Comparison of ENCODE assay signal across 7 mouse cellular contexts in genomic region chr2:137117321-137117690, GRCm38 (mm10). TPM values are rescaled to one million over a fixed set of nuclear protein-coding genes. Genes with fewer than 3 reads are reported as not detected.
DNase-seq lines count a peak whose midpoint lies in the region; ATAC-seq lines count a peak whose summit lies in the region.

No protein-coding gene starts in this region.

- peak overlapping the region; percentile 98 for H3K27ac ChIP-seq in intestine, embryonic 16.5 days (ENCODE audit: low read length)
- H3K27ac ChIP-seq in limb, embryonic 10.5 days: peak overlapping the region; percentile 97
- H3K27ac ChIP-seq in midbrain, embryonic 11.5 days (ENCODE audit: low read depth, low read length): peak overlapping the region; percentile 91

- H3K9ac ChIP-seq in intestine, embryonic 16.5 days (ENCODE audit: low read depth, low read length): peak overlapping the region; percentile 80
- peak overlapping the region; percentile 86 for H3K9ac ChIP-seq in midbrain, embryonic 11.5 days (ENCODE audit: low read length)

- peak overlapping the region; percentile 96 for H3K4me2 ChIP-seq in intestine, embryonic 16.5 days (ENCODE audit: low read depth, low read length)
- H3K4me2 ChIP-seq in midbrain, embryonic 11.5 days: peak overlapping the region; percentile 65

- peak; percentile 93 for DNase-seq in adrenal gland, postnatal 14 days
- peak; percentile 71 for DNase-seq in embryo, embryonic 11.5 days (ENCODE audit: low read depth, low spot score)
- DNase-seq in limb, embryonic 10.5 days (ENCODE audit: low spot score): peak; percentile 94
- peak; percentile 98 for DNase-seq in midbrain, embryonic 11.5 days (ENCODE audit: low spot score, missing footprints)
- peak; percentile 59 for DNase-seq in skeletal muscle tissue, adult 2 months (ENCODE audit: low read depth, low spot score)

- H3K36me3 ChIP-seq in intestine, embryonic 16.5 days (ENCODE audit: control insufficient read depth, insufficient read depth, low read length): no peaks in the 10 kb centered on the region
- H3K36me3 ChIP-seq in limb, embryonic 10.5 days: no peaks in the 10 kb centered on the region
- H3K36me3 ChIP-seq in midbrain, embryonic 11.5 days (ENCODE audit: control insufficient read depth, insufficient read depth, low read length): no peaks in the 10 kb centered on the region

- no peaks in the 10 kb centered on the region for H3K27me3 ChIP-seq in intestine, embryonic 16.5 days (replicated peaks; ENCODE audit: control insufficient read depth, insufficient read depth, low read length)
- H3K27me3 ChIP-seq in limb, embryonic 10.5 days (ENCODE audit: low read depth, poor library complexity, severe bottlenecking): peaks cover 40% of the 10 kb centered on the region
- no peaks in the 10 kb centered on the region for H3K27me3 ChIP-seq in midbrain, embryonic 11.5 days (ENCODE audit: control insufficient read depth, insufficient read depth, low read length)

- under 1% methylated on average over 33 of the region's 33 CpGs for WGBS in intestine, embryonic 16.5 days
- under 1% methylated on average over 33 of the region's 33 CpGs for WGBS in limb, embryonic 10.5 days
- WGBS in midbrain, embryonic 11.5 days: under 1% methylated on average over 33 of the region's 33 CpGs

- peaks cover 15% of the 10 kb centered on the region; the same call in 1 of the 2 replicates for H3K4me1 ChIP-seq in intestine, embryonic 16.5 days (ENCODE audit: control insufficient read depth, insufficient read depth, low read length)
- peaks cover 50% of the 10 kb centered on the region for H3K4me1 ChIP-seq in limb, embryonic 10.5 days
- peaks cover 24% of the 10 kb centered on the region for H3K4me1 ChIP-seq in midbrain, embryonic 11.5 days (ENCODE audit: control insufficient read depth, insufficient read depth, low read length)

- no peaks in the 10 kb centered on the region for H3K9me3 ChIP-seq in intestine, embryonic 16.5 days (ENCODE audit: control insufficient read depth, low read length)
- no peaks in the 10 kb centered on the region for H3K9me3 ChIP-seq in limb, embryonic 10.5 days (replicated peaks)
- no peaks in the 10 kb centered on the region for H3K9me3 ChIP-seq in midbrain, embryonic 11.5 days (ENCODE audit: control insufficient read depth, low read length)

- ATAC-seq in granulocyte monocyte progenitor cell, adult 5-6 weeks (replicated peaks; ENCODE audit: poor library complexity, severe bottlenecking): peak; percentile 43
- ATAC-seq in intestine, embryonic 16.5 days: peak; percentile 73
- peak; percentile 60 for ATAC-seq in midbrain, embryonic 11.5 days (ENCODE audit: low FRiP score)

- peak overlapping the region; percentile 77 for H3K4me3 ChIP-seq in intestine, embryonic 16.5 days (ENCODE audit: low read length)
- peak overlapping the region; percentile 78 for H3K4me3 ChIP-seq in limb, embryonic 10.5 days
- H3K4me3 ChIP-seq in midbrain, embryonic 11.5 days (ENCODE audit: low read depth, low read length): peak overlapping the region; percentile 70

RNA-seq across cellular contexts. Expression of gene Jag1, which starts 0.9 kb away (rescaled TPM):
- 15.0 and 18.3 TPM in 2 replicates for total RNA-seq in adrenal gland, postnatal 14 days (2021)
- total RNA-seq in granulocyte monocyte progenitor cell, adult 5-6 weeks (2014; fragmentation: Nextera tagmentation): 0.13 TPM in 1 of 2 replicates, not detected in the other
- total RNA-seq in granulocyte monocyte progenitor cell, adult 5-6 weeks (2017): 0.26 and 0.41 TPM in 2 replicates
- 5.1 and 8.9 TPM in 2 replicates for polyA plus RNA-seq in intestine, embryonic 16.5 days (2015; fragmentation: Nextera tagmentation; extraction: Ambion mirVana)
- 7.6 and 14.7 TPM in 2 replicates for polyA plus RNA-seq in limb, embryonic 10.5 days (2016; fragmentation: Nextera tagmentation; extraction: Ambion mirVana)
- 35.4 TPM in 2 replicates for polyA plus RNA-seq in midbrain, embryonic 11.5 days (2014; fragmentation: Nextera tagmentation; extraction: Ambion mirVana)

Comparison
In these comparisons a context has a peak if more than half of its experiments do, and no peak if none do; other contexts are left out.
1. Peak in every context shown above with its lines: DNase-seq, ATAC-seq, H3K4me3 ChIP-seq and H3K27ac ChIP-seq.